Mouse (Mus musculus) mouse trophoblast stem cell (cell line): ENCODE data around the gene Efl1.
"Not testable (repeated sequence)": the region's sequence is repeated elsewhere in the genome, so short reads cannot be mapped to it uniquely, and the experiment has no call there.

Source experiments
- in situ Hi-C, 2 experiments: fragments of 300-500 bp; cut with MseI, MboI; formaldehyde crosslinking; loops; 2 replicates in 1 of 2; 3 replicates in 1 of 2; pipeline ENCODE4 v1.15.1; 2025

Efl1 gene

DNA sequence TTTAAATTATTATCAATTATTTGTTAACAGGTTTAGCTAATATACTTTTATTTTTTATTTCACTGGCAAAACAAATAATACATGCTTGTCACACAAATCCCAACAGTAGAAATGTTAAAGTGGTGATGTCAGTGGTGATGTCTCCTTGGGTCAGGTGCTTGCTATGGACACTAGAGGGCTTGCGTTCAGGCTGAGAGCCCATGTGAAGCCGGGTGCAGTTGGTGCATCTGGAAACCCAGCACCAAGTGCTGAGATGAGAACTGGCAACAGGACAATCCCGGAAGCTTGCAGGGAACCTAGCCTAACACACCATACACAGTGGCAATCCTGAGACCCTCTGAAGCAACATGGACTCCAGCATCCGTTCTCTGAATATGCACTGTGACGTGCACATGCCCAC, 70.9 kb downstream of the Efl1 start:
- in situ Hi-C loops, result loop anchor here (25.0 kb wide), 2 partner anchors 818 to 843 kb away; no protein-coding TSS in a partner anchor

GRCm38 (mm10) chr7:82719740-82720139, 71.3 kb downstream of the Efl1 start:
- in situ Hi-C loops, result loop anchor here (25.0 kb wide), 2 partner anchors 818 to 843 kb away; no protein-coding TSS in a partner anchor

DNA sequence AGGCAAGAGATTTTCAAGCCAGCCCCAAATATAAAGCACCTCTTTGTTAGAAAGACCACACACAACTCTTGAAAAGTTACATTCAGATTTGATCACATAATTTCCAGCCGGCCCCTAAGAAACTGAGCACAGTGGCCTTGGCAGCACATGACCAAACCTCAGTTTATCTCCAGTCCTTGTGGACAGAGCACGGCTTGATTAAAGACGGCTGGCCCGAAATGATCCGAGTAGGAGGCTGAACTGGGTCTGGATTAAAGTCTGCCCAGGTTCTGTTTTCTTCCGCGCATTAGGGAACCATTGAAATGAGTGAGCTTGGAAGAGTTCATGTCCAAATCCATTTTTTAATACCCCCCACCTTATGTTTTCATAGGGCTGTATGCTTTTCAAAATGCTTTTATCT, 72.1 kb downstream of the Efl1 start:
- in situ Hi-C loops, result loop anchor here (25.0 kb wide), 2 partner anchors 817 to 842 kb away; no protein-coding TSS in a partner anchor

DNA sequence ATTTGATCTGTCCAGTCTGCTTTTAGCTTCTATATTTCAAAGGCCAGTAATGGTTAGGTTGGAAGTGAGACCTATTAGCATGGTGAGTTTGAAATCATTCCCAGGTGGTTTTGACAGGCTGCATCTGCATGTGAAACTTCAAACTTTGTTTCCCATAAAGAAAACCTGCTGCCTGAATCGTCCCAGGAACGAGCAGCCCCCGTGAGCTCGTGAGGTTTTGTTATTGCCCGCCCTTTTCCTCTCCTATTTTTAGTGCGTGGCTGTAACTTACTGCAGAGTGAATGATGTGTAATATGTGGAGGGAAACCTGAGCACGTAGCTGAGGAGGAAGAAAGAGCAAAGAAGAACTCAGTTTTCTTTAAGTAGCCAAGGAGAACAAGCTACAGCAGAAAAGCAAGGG, 72.5 kb downstream of the Efl1 start:
- in situ Hi-C loops, result loop anchor here (25.0 kb wide), 2 partner anchors 816 to 841 kb away; no protein-coding TSS in a partner anchor

DNA sequence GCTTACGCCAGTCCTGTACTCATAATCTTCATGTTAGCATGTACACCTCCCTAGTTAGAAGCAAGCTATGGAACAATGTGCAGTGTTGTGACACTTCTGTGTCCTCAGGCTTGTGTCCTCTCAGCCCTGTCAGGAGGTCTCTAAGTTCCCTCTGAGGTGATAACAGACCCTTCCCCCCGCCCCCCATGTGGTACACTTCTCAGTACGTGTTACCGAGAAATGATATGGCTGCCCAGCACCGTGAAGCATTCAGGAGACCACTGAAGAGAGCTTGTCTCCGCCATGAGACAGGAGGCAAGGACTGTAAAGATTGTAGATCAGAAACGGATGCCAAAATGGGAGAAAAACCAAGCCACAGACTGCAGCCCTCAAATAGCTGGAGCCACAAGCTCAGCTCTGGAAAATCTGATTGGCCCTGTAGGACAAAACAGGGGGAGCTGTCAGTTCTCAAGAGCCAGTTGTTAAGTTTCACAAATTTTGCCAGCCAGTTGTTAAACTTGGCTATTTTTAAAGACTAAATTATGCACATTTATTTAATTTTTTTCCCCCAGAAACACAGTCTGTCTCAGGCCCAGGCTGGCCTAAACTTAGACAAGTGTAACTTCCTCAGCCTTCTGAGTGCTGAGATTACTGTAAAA, 74.2 kb downstream of the Efl1 start:
- in situ Hi-C loops, result loop anchor here (25.0 kb wide), 2 partner anchors 815 to 840 kb away; no protein-coding TSS in a partner anchor

DNA sequence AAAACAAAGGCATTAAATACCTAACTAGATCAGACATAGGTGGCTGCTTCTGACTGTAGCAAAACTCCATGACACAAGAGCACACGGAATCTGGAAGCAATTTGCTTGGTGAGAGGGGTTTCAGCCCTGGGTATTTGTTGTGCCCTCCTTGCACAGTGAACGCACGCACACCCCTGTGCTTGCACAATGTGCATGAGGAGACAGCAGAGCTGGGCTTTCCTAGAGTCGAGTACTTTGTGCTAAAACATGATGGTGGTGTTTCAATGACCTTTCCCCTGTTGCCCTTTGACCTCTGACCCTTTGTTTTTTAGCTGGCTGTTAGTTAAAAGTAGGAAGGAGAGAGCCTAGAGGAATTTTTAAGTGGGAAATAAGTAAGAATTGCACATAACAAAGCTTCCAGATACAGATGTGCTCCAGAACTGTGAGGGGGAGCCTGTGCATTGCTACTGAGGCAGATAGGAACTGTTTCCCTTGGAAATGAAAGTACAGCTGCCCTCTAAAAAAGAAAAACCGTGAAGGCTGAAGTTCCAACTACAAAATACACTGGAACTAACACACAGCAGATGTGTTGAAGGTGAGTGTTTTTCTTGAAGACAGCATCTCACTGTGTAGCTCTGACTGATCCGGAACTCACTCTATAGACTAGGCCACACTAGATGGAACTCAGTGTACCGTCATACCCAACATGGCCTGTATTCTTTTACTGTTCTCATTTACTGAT, 74.9 kb downstream of the Efl1 start:
- in situ Hi-C loops, result loop anchor here (25.0 kb wide), 2 partner anchors 814 to 839 kb away; no protein-coding TSS in a partner anchor

GRCm38 (mm10) chr7:82724491-82724890, 76.1 kb downstream of the Efl1 start:
- in situ Hi-C loops, result loop anchor here (25.0 kb wide), 2 partner anchors 813 to 838 kb away; no protein-coding TSS in a partner anchor

DNA sequence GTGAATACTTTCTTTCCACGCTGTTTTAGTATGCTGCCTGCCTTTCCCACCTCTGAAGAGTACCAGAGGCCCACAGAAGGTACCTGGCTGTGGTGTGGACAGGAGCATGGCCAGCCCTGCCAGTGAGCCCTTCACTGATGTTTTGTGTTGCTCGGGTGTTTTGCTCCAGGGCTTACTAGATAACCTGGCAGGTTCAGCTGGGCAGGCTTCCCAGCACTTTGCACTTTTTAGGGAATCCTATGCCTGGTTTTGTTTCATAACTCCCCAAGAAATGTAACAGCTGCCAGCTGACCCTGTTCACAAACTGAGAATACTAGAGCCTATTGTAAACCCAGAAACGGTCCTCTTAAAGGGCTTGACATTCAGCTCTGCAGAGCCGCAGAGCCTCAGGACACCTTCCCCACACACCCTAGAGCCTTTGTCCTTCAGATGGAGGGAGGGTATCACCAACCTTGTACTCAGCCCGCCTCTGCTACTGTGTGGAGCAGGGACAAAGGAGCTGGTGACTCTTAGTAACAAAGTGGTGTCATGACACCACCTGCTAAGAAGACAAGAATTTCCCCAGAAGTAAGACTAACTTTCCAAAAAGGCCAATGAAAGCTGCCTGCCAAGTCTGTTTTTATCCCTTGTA, 76.7 kb downstream of the Efl1 start:
- in situ Hi-C loops, result no loop called here

DNA sequence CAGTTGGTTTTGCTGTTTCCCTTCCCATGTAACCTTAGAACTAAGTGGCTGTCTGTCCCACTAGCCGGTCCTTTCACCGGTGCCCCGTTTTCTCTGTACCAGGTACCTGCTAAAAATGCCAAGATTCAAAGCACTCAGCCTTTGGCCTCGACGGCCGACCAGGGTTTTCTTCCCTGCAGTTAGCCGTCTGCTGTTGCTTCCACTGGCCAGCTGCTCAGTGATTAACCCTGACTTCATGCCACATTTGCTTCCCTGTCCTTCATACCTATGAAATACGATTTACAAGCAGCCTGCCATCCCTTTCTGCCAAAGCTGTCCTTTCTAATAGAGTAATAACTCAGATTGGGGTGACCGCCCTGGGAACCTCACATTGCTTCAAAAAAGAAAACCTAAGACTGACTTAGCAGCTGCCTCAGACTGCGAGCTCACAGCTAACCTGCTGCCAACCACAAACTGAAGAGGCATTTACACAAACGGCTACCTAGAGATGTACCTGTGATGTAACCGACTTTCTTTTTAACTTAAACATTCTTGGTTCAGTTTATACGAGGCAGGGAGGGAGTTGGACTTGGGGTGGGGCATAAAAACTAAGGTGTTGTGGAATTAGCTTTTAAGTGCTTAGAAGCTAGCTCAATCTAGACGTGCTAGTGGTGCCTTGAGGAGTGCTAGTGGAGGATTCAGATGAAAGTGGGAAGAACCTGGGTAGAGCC, 77.5 kb downstream of the Efl1 start:
- in situ Hi-C loops, result no loop called here

GRCm38 (mm10) chr7:82727066-82727465, 78.7 kb downstream of the Efl1 start:
- in situ Hi-C loops, result no loop called here

DNA sequence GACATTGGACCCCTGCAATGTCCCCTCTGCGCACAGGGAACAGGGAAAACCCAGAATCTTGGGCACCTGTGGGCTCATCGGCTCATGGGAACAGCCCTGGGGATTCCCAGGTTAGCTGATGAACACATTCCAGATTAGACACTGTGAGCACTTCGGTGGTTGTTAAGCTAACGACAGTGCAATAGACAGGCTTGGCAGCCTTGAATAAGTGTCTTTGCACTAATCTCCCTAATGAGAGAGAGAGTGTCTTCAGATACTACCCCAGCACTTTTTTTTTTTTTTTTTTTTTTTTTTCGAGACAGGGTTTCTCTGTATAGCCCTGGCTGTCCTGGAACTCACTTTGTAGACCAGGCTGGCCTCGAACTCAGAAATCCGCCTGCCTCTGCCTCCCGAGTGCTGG, 80.6 kb downstream of the Efl1 start:
- in situ Hi-C loops, result not testable (repeated sequence)

DNA sequence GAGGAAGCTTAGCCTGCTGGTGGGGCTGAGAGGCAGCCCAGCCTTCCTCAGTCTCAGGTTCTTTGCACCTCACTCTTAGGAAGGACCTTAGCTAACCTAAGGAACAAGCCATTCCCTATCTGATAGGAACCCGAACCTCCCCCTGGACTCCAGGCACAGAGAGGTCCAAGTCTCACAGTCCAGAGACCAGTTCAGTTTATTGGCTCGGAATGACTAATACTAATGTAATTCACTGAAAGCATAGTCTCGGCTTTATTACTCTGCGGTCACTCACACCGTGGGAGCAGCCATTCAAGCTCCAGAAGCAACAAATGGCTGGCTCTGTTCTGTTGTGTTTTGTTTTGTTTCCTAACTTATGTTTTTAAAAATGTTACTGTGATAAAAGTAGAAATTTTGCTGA, 84.7 kb downstream of the Efl1 start:
- in situ Hi-C loops, result no loop called here

GRCm38 (mm10) chr7:82733995-82734394, 85.6 kb downstream of the Efl1 start:
- in situ Hi-C loops, result no loop called here

GRCm38 (mm10) chr7:82734748-82735600, 86.6 kb downstream of the Efl1 start:
- in situ Hi-C loops, result no loop called here

DNA sequence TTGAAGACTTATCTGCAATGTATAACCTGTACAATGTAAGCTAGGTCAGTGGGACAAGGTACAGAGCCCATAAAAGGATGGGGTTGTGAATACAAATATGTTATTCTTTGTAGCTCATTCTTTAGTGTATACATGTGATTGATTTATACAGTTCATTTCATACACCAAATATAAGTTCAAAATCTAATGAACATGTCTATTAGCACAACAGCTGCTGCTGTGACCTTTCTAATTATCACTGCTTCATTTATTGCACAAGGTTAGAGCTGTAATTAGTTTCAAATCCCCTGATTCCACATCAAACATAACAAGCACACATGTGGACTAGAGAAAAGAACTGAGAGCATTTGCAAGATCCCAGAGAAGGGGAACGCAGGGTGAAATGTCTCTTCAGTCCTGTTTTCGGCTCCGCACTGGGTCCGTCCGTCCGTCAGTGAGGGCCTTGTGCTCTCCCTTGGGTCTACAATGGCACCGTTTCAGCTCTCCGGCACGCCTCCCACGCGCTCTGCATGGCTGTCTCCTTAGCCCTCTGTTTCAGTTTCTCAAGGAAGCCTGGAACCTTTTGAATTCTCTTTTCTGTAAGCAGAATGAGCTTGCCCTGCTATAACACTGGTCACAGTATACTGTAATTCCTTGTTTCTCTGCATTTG, 94.8 kb downstream of the Efl1 start:
- in situ Hi-C loops, result no loop called here

DNA sequence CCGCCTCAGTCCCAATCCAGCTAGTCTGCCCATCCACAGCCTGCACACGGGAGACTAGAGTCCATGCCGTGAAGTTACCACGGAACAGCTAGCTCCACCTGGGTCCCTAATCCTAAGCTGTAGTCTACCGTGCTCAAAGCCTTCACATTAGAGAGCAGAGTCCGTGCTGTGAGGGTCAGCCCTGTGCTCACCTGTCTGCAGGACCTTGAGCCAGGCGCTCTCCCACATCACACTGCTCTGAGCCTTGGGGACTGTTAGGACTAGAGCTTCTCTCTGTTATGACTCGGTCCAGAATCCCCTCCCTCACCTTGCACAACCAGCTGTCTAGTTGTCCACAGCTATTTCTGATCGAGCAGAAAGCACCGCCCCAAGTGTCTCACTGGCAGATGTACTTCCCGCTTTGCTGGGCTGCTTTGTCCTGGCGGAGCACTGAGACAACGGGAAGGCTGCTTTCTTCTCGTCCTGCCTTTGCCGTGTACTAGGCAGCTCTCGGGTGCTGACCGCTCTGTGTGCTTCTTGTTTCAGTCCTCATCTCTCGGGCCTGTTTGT, 95.8 kb downstream of the Efl1 start:
- in situ Hi-C loops, result no loop called here

- in situ Hi-C loops, result no loop called here
These were observed 100.4 kb downstream of the Efl1 start for GRCm38 (mm10) chr7:82748812-82749211.

DNA sequence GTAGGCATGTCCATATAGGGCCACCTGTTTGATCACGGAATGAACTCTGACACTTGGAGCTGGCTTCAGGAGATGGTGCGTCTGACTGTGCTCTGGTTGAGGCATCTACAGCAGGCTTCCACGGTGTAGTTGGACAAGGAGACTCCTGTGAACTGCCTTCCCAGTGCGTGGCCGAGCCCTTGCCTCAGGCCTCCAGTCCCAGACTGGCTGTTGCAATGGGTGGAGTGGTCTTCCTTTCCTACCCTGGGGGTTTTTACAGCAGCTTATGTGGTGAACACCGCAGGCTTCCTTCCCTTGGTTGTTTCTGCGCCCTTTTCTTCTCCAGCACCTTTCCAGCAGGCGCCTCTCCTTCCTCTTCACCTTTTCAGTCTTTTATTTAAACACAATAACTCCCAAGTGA, 100.8 kb downstream of the Efl1 start:
- in situ Hi-C loops, result no loop called here

DNA sequence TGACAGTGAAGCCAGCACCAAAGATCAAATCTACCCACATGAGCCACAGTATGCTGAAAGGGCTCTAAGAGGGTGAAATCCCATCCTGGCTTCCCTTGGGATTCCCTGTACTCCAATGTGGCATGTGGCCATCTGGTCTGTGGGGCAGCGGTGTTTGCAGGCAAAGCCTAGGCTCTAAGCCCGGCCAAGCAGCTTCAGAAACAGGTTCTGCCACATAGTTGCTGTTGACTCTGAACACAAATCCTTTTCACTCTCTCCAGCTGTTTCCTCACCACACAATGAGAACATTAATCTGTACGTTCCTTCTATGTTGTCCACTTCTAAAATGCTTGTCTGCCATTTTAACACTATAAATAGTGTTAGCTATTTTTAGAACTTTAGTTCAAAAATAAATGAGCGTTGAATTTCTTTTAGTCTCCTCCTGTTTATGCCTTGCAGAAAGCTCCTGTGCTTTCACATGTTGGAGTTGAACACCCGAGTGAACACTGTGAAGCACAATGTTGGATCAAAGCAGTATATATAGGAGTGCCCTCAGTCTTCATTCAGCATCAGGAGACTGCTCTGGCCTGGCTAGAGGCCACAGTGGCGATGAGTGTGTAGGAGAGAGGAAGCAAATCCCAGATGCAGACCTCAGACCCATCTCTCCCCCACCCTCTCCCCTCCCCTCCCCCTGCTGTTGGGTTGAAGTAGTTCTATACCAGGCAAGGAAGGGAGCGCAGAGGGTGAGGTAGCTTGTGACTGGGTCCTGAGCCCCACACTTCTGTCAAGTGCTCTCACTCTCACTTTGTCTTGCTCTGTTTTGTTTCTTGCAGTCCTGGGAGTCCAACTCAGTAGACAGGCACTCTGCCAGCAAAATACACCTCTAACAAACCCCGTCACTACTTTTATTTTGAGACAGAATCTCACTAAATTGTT, 104.0 kb downstream of the Efl1 start:
- in situ Hi-C loops, result no loop called here
